Mouse (Mus musculus): ENCODE data around the gene Frmd4b.

The Frmd4b gene

GRCm38 (mm10) chr6:97252711-97253221, 364.6 kb downstream of the Frmd4b start, which contains the start of gene Lmod3:
Gene Lmod3, minus strand, starts transcription at chr6:97252759.
- DNase-seq (ENCODE audit: low spot score) = no peak

- DNase-seq (ENCODE audit: low spot score) = no peak
Observed at GRCm38 (mm10) chr6:97252086-97252485, 365.3 kb downstream of the Frmd4b start.

- no peak for DNase-seq (ENCODE audit: low spot score)
Observed at GRCm38 (mm10) chr6:97250966-97251365, 366.4 kb downstream of the Frmd4b start.

- DNase-seq (ENCODE audit: low spot score) = no peak
Observed at GRCm38 (mm10) chr6:97245200-97245599, 372.1 kb downstream of the Frmd4b start.

GRCm38 (mm10) chr6:97242522-97242921, 374.8 kb downstream of the Frmd4b start:
- DNase-seq (ENCODE audit: low spot score) = no peak

GRCm38 (mm10) chr6:97240092-97240491, 377.2 kb downstream of the Frmd4b start:
- DNase-seq (ENCODE audit: low spot score) = no peak

- DNase-seq (ENCODE audit: low spot score) = no peak
Observed at GRCm38 (mm10) chr6:97239360-97239759, 378.0 kb downstream of the Frmd4b start.

Data from ovary, postnatal 10 days (tissue).